Mouse (Mus musculus) CH12.LX (cell line): ENCODE measurements at regions not wholly inside any gene's neighbourhood (a gene's known extent, or its start where the extent isn't known, plus 50 kb on each side); places are given as distances from the start of the nearest gene placed in this dataset.

Experiments
- DNase-seq: peaks from one replicate; pipeline ENCODE4 v3.0.0-alpha.2; 2013; ENCODE audit errors: extremely low read depth
- H3K27ac ChIP-seq: 2 replicates; pipeline ENCODE4 v1.5.1; 2012; ENCODE audit warnings: low read depth, mild to moderate bottlenecking, control low read depth, moderate library complexity; ENCODE audit not compliant: insufficient read depth
- H3K27me3 ChIP-seq: replicated peaks from 2 replicates; pipeline ENCODE3; 2012; ENCODE audit warnings: inconsistent platforms
- H3K36me3 ChIP-seq, 2 experiments: replicated peaks in 1 of 2; 2 replicates each; pipeline versions ENCODE3 to v1.6.1; 2012; ENCODE audit warnings: inconsistent platforms in 1 of 2, low read length in 1 of 2, mild to moderate bottlenecking in 1 of 2, mixed read lengths in 1 of 2, moderate library complexity in 1 of 2; ENCODE audit not compliant: control insufficient read depth in 1 of 2, insufficient read depth in 1 of 2
- H3K4me1 ChIP-seq, 2 experiments: 2 replicates each; pipeline ENCODE4 v1.6.1; 2012; ENCODE audit warnings: inconsistent platforms in 1 of 2, moderate library complexity in 1 of 2; ENCODE audit not compliant: insufficient read depth in 2 of 2, control insufficient read depth in 1 of 2
- H3K4me2 ChIP-seq: 2 replicates; pipeline ENCODE4 v1.6.1; 2012; ENCODE audit warnings: low read depth, mild to moderate bottlenecking, control low read depth; ENCODE audit not compliant: poor library complexity, insufficient read depth, severe bottlenecking
- H3K4me3 ChIP-seq, 3 experiments: fragments of 150-350 bp in 1 of 3; sonication (generic) in 1 of 3; replicated peaks in 1 of 3; 2 replicates each; pipeline versions ENCODE3 to v1.5.1; 2011 to 2012; ENCODE audit warnings: low read depth in 2 of 3, low read length in 2 of 3, mild to moderate bottlenecking in 2 of 3, moderate library complexity in 2 of 3, control low read depth in 1 of 3, improper control_type of control experiment in 1 of 3, inconsistent platforms in 1 of 3, mixed read lengths in 1 of 3; ENCODE audit not compliant: poor library complexity in 1 of 3
- H3K79me2 ChIP-seq: replicated peaks from 2 replicates; pipeline ENCODE4 v1.6.1; 2012; ENCODE audit warnings: mild to moderate bottlenecking, moderate library complexity; ENCODE audit not compliant: control insufficient read depth, poor library complexity, insufficient read depth, severe bottlenecking; ENCODE audit errors: extremely low read depth
- H3K9ac ChIP-seq: 2 replicates; pipeline ENCODE4 v1.6.1; 2012; ENCODE audit warnings: low read depth, mild to moderate bottlenecking, control low read depth, moderate library complexity; ENCODE audit not compliant: insufficient read depth
- H3K9me3 ChIP-seq: replicated peaks from 2 replicates; pipeline ENCODE3; 2012; ENCODE audit warnings: low read length, inconsistent platforms, mixed read lengths
- CTCF ChIP-seq, 2 experiments: IDR thresholded peaks in 1 of 2; conservative IDR thresholded peaks in 1 of 2; 2 replicates each; pipeline ENCODE4 v1.5.1; 2011 to 2012; ENCODE audit warnings: low read depth in 2 of 2, low read length in 2 of 2, improper control_type of control experiment in 1 of 2, inconsistent platforms in 1 of 2, mild to moderate bottlenecking in 1 of 2, moderate library complexity in 1 of 2
- ELF1 ChIP-seq: IDR thresholded peaks from 2 replicates; pipeline ENCODE4 v1.6.1; 2014; ENCODE audit warnings: low read depth, mild to moderate bottlenecking, inconsistent platforms, low read length, improper control_type of control experiment
- MAX ChIP-seq: IDR thresholded peaks from 2 replicates; pipeline ENCODE4 v1.6.1; 2011; ENCODE audit warnings: low read length, improper control_type of control experiment
- MEF2A ChIP-seq: IDR thresholded peaks from 2 replicates; pipeline ENCODE4 v1.6.1; 2014; ENCODE audit warnings: low read depth, mild to moderate bottlenecking, inconsistent platforms, low read length, improper control_type of control experiment, borderline replicate concordance
- MXI1 ChIP-seq: IDR thresholded peaks from 2 replicates; pipeline ENCODE4 v1.6.1; 2011; ENCODE audit warnings: mild to moderate bottlenecking, low read depth, low read length, improper control_type of control experiment
- MYC ChIP-seq: IDR thresholded peaks from 2 replicates; pipeline ENCODE4 v1.6.1; 2011; ENCODE audit warnings: low read depth, mild to moderate bottlenecking, improper control_type of control experiment, low read length
- NRF1 ChIP-seq: IDR thresholded peaks from 2 replicates; pipeline ENCODE4 v1.6.1; 2014; ENCODE audit warnings: low read depth, mild to moderate bottlenecking, inconsistent platforms, low read length, improper control_type of control experiment, moderate library complexity
- PAX5 ChIP-seq: IDR thresholded peaks from 2 replicates; pipeline ENCODE4 v1.6.1; 2012; ENCODE audit warnings: low read length, inconsistent platforms, mixed read lengths
- RAD21 ChIP-seq: IDR thresholded peaks from 2 replicates; pipeline ENCODE4 v1.6.1; 2011; ENCODE audit warnings: low read depth, mild to moderate bottlenecking, low read length, improper control_type of control experiment, moderate library complexity
- SMC3 ChIP-seq: IDR thresholded peaks from 2 replicates; pipeline ENCODE4 v1.6.1; 2011; ENCODE audit warnings: low read depth, low read length, improper control_type of control experiment
- TBP ChIP-seq: conservative IDR thresholded peaks from 2 replicates; pipeline ENCODE4 v1.6.1; 2011; ENCODE audit warnings: low read depth, low read length, improper control_type of control experiment
- TCF12 ChIP-seq: IDR thresholded peaks from 2 replicates; pipeline ENCODE4 v1.6.1; 2014; ENCODE audit warnings: low read depth, mild to moderate bottlenecking, inconsistent platforms, low read length, improper control_type of control experiment
- USF1 ChIP-seq: IDR thresholded peaks from 2 replicates; pipeline ENCODE4 v1.6.1; 2014; ENCODE audit warnings: low read depth, mild to moderate bottlenecking, inconsistent platforms, low read length, improper control_type of control experiment
- ZC3H11A ChIP-seq: IDR thresholded peaks from 2 replicates; pipeline ENCODE4 v1.6.1; 2012; ENCODE audit warnings: low read depth, mild to moderate bottlenecking, inconsistent platforms, low read length, improper control_type of control experiment
- dilution Hi-C: fragments of 300-500 bp; cut with MboI; formaldehyde crosslinking; loops from 2 replicates; pipeline ENCODE4 v1.14.3; 2020; ENCODE audit warnings: low sequenced_read_pairs; ENCODE audit not compliant: extremely low pct_unique_long_range_greater_than_20kb, extremely low pct_ligation_motif_present
- in situ Hi-C: fragments of 300-500 bp; cut with MboI; formaldehyde crosslinking; loops from 3 replicates; pipeline ENCODE4 v1.14.3; 2019; ENCODE audit warnings: low sequenced_read_pairs, low pct_ligation_motif_present, low pct_unique_long_range_greater_than_20kb, mixed read lengths

- Histone ChIP-seq H3K9me3 (no peaks in the 10 kb centered on the region), H3K4me3 (peak overlapping the region; percentile 47 to 78 (median 62)), H3K4me1 (peaks cover 0 to 7% of the 10 kb centered on the region in 2 experiments; a peak in 2 of 4 replicates), H3K36me3 (no peaks in the 10 kb centered on the region), H3K27ac (peak overlapping the region; percentile 18; the same call in 1 of the 2 replicates), H3K27me3 (no peaks in the 10 kb centered on the region), H3K9ac (peak overlapping the region; percentile 82), H3K79me2 (no peaks in the 10 kb centered on the region), H3K4me2 (peak overlapping the region; percentile 93)
- DNase-seq, result peak; percentile 89
- in situ Hi-C loops, result loop anchor here (10.0 to 25.0 kb wide), 3 partner anchors 701 to 1098 kb away; partner anchors contain the start of gene Btg1
- no peak for TF ChIP-seq ZC3H11A
- peak; percentile 36 to 82 for TF ChIP-seq CTCF (conservative IDR thresholded peaks at IDR 0.05 in 1 of 2, IDR thresholded peaks at IDR 0.05 in 1 of 2; ENCODE audit: low read depth in 2 of 2, low read length in 2 of 2)
- TF ChIP-seq SMC3, result peak; percentile 68
- TF ChIP-seq PAX5, result no peak
- peak; percentile 74 for TF ChIP-seq ELF1
- peak; percentile 78 for TF ChIP-seq RAD21
- TF ChIP-seq, all 38 proteins: peak for 4
- dilution Hi-C loops, result no loop called here
Measured at GRCm38 (mm10) chr10:97312978-97313377, 166.4 kb upstream of the Dcn start.

- dilution Hi-C loops (no loop called here), in situ Hi-C loops (loop anchor here (10.0 to 25.0 kb wide), 3 partner anchors 701 to 1099 kb away; partner anchors contain the start of gene Btg1)
- H3K4me3 ChIP-seq, result peak overlapping the region; percentile 47 to 78 (median 62)
- H3K4me2 ChIP-seq, result peak overlapping the region; percentile 93
- H3K27me3 ChIP-seq, result no peaks in the 10 kb centered on the region
- TF ChIP-seq MXI1 (peak; percentile 41; the same call in 1 of the 2 replicates), TBP (0 out of 2 replicates have a peak, but pooled peaks have one; percentile 35), MEF2A (peak; percentile 98), MAX (peak; percentile 57; the same call in 1 of the 2 replicates), MYC (no peak), TCF12 (peak; percentile 17; the same call in 1 of the 2 replicates)
- H3K36me3 ChIP-seq, result no peaks in the 10 kb centered on the region
- H3K9me3 ChIP-seq, result no peaks in the 10 kb centered on the region
- peak; percentile 91 for DNase-seq
- H3K79me2 ChIP-seq, result no peaks in the 10 kb centered on the region
- peak overlapping the region; percentile 18; the same call in 1 of the 2 replicates for H3K27ac ChIP-seq
- peak overlapping the region; percentile 82 for H3K9ac ChIP-seq
- H3K4me1 ChIP-seq, result peaks cover 0 to 7% of the 10 kb centered on the region in 2 experiments; a peak in 2 of 4 replicates
Measured at GRCm38 (mm10) chr10:97313407-97313901, 166.0 kb upstream of the Dcn start.

GRCm38 (mm10) chr10:97332639-97333038, 146.8 kb upstream of the Dcn start:
- H3K27ac ChIP-seq, result no peak overlapping the region
- H3K36me3 ChIP-seq, result no peaks in the 10 kb centered on the region
- no peak overlapping the region for H3K4me2 ChIP-seq
- no peak overlapping the region for H3K4me3 ChIP-seq
- no peaks in the 10 kb centered on the region for H3K9me3 ChIP-seq
- TF ChIP-seq MYC, result no peak
- TF ChIP-seq USF1, result no peak
- TF ChIP-seq MXI1, result no peak
- no peak for TF ChIP-seq MEF2A
- TF ChIP-seq MAX, result no peak
- TF ChIP-seq CTCF (conservative IDR thresholded peaks at IDR 0.05 in 1 of 2, IDR thresholded peaks at IDR 0.05 in 1 of 2; ENCODE audit: low read depth in 2 of 2, low read length in 2 of 2), result no peak
- no peak for TF ChIP-seq NRF1
- no peaks in the 10 kb centered on the region for H3K79me2 ChIP-seq
- H3K27me3 ChIP-seq, result no peaks in the 10 kb centered on the region
- DNase-seq, result no peak
- in situ Hi-C loops (loop anchor here (25.0 kb wide), 1 partner anchor 1195 kb away; the partner anchor contains the start of gene Gm5426), dilution Hi-C loops (no loop called here)
- H3K9ac ChIP-seq, result no peak overlapping the region
- peaks cover 5 to 12% of the 10 kb centered on the region in 2 experiments; a peak in 3 of 4 replicates for H3K4me1 ChIP-seq
